Mouse (Mus musculus) 416B (cell line): ENCODE measurements around the gene 1700003E16Rik.

Source experiments
- DNase-seq: peaks from one replicate; pipeline ENCODE4 v3.0.0; 2011; ENCODE audit warnings: low read depth

The 1700003E16Rik gene

DNA sequence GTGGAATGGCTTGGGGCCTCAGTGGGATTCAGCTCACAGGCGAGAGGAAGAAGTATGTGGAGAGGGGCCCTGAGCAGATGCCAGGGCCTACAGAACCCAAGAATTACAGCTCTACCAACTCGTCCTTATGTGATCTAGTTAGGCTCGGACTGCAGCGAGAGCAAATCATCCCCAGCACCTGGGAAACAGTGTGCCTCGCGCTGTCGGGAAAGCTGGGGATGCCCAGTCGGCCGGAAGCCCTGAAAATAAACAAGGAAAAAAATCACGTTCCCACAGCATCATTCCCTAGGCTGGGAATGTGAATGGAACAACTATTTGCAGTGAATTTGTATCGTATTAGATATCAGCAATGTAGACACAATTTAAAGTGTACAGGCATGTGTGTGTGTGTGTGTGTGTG is 50.1 kb downstream of the 1700003E16Rik start:
- DNase-seq = no peak

DNA sequence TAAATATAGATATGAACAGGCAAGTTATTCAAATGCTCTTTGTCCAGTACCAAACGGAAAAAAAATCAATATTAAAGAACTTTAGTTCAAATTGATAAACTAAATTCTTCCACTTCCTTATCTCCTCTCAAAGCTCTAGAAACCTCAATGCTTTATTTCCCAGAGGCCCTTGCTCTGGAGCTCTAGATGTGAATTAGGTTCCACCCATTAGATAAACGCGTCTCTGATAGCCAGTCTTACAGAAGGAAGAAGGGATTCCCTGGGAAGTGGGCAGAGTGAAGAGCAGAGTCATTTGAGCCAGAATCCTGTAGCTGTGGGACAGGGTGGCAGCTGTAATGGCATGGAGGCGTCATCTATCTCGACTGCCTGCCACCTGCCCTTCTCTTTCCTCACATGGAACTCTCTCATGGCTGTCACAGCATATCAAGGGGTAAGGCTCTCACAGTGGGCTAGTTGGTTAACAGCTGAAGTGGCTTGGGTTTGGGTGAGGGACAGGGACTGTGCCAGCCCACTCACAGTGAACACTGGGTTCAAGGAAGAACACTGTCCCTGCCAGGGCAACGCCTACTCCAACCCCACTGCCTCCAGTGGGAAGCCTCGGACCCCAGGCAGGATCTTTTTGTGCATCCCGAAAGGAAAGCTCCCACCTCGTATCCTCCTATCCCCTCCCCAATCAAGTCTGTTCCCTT is 51.3 kb downstream of the 1700003E16Rik start:
- no peak for DNase-seq

DNA sequence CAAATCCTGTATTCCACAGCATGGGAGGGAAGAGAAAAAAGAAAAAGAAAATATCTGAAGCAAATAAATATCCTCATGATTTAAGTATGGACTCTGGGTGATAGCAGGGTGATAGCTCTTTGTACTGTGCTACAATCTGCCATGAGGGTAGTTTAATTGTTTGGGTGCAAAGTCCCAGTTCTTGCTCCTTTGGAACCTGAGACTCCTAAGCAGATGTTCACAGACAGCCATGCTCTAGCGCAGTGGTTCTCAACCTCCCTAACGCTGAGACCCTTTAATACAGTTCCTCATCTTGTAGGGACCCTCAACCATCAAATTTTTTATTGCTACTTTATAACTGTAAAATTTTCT is 51.8 kb downstream of the 1700003E16Rik start:
- no peak for DNase-seq

DNA sequence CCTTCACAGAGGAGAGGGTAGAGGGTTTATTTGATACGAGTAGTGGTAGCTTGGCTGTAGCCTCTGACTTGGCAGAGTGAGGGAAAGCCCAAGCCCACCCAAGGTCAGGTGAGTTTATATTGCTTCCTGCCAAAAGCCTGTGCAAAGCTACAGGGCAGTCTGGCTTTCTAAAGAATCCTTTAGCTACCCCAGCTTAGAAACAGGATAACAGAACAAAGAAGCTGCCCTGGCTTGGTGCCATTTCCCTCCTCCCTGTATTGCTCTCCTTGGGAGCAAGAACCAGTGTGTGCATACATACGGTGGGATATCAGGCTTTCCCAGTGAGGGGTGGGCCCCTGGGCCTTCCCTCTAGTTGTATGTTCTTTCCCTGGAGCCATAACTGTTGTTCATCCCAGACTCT is 54.3 kb downstream of the 1700003E16Rik start:
- DNase-seq = no peak

DNA sequence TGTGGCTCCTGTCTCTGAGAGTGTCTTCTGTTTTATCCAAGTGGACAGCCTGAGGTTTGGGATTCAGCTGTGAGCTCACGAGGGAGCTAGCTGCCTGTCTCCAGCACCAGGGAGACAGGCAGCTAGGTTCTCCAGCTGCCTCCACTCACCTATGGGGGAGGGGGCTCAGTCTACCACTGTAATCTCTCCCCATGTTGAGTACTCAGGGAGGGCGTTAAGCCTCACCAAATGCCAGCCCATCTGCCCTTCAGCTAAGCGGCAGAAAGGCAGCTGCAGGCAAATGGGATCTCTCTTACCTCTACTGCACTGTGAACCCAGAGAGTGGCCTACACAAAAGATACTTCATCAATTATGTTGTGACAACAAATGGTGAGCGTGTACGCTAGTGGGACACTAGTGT is 55.3 kb downstream of the 1700003E16Rik start:
- no peak for DNase-seq
